Mouse (Mus musculus) embryonic facial prominence, embryonic 13.5 days (tissue): ENCODE results near the gene Aldh16a1. TPM values are rescaled to one million over a fixed set of nuclear protein-coding genes. Genes with fewer than 3 reads are reported as not detected.
"Not testable (repeated sequence)": the region's sequence is repeated elsewhere in the genome, so short reads cannot be mapped to it uniquely, and the experiment has no call there.

Experiments used
- ATAC-seq: fragments of 200-750 bp; cut with Nextera tagmentation; 2 replicates; pipeline ENCODE4 v1.8.0; 2017; ENCODE audit warnings: low read depth; ENCODE audit not compliant: insufficient number of reproducible peaks, insufficient read depth, low FRiP score, low TSS enrichment
- H3K27ac ChIP-seq: fragments of 300-500 bp; sonication (generic); 2 replicates; pipeline ENCODE4 v1.5.1; 2015; ENCODE audit warnings: moderate library complexity, mild to moderate bottlenecking, inconsistent platforms
- H3K27me3 ChIP-seq: fragments of 300-500 bp; sonication (generic); 2 replicates; pipeline ENCODE4 v1.6.1; 2015; ENCODE audit warnings: mild to moderate bottlenecking, inconsistent platforms
- H3K36me3 ChIP-seq: fragments of 300-500 bp; sonication (generic); 2 replicates; pipeline ENCODE4 v1.6.1; 2015; ENCODE audit warnings: mild to moderate bottlenecking, inconsistent platforms
- H3K4me1 ChIP-seq: fragments of 300-500 bp; sonication (generic); 2 replicates; pipeline ENCODE4 v1.6.1; 2015; ENCODE audit warnings: inconsistent platforms
- H3K4me2 ChIP-seq: fragments of 300-500 bp; sonication (generic); 2 replicates; pipeline ENCODE4 v1.6.1; 2015; ENCODE audit warnings: moderate library complexity, mild to moderate bottlenecking, inconsistent platforms
- H3K4me3 ChIP-seq: fragments of 300-500 bp; sonication (generic); 2 replicates; pipeline ENCODE4 v1.5.1; 2015; ENCODE audit warnings: mild to moderate bottlenecking, inconsistent platforms
- H3K9ac ChIP-seq: fragments of 300-500 bp; sonication (generic); 2 replicates; pipeline ENCODE4 v1.6.1; 2015; ENCODE audit warnings: mild to moderate bottlenecking, inconsistent platforms
- H3K9me3 ChIP-seq: fragments of 300-500 bp; sonication (generic); 2 replicates; pipeline ENCODE4 v1.6.1; 2016; ENCODE audit warnings: inconsistent platforms
- WGBS: fragments of 180-500 bp; shearing (Covaris S2); methylation state at CpG from one replicate; pipeline ENCODE4 v1.1.7; 2015; ENCODE audit warnings: mixed read lengths; 5-methylcytosine and 5-hydroxymethylcytosine counted together
- polyA plus RNA-seq: library from polyadenylated mRNA; unstranded; fragments of >200 nt; fragmentation: Nextera tagmentation; extraction: Ambion mirVana; gene quantifications from 2 replicates; pipeline ENCODE4 v1.2.1, GENCODE M21; 2015

The Aldh16a1 gene
- polyA plus RNA-seq, 1 experiment from 2014 or later, result 52.0 TPM

DNA sequence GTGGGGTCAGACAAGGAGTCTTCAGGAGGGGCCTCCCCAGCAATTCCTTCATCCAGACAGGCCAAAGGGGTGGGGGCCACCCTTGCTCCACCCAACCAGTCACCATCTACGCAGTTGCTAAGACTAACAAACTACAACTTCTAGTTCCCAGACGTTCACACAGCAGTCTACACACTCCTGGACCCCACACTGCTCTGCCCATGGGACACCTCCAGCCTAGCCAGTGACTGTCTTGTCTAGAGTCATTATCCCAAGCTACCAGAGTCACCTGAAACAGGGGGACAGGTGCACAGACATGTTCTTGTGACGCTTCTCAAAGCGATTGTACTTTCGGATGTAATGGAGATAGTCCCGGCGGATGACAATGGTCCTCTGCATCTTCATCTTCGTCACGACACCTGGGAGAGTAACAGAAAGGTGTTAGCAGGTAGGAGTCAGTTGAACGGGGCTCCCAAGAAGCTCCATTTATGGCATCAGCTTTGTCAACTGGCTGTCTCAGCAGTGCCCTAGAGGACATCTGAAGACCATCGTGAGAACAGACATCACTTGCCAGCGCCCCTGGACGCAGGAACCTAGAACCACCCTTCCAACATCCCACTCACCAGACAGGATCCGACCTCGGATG is 31.7 kb downstream of the Aldh16a1 start:
- H3K27ac ChIP-seq, result no peak overlapping the region
- H3K4me2 ChIP-seq, result peak overlapping the region; percentile 89
- peaks cover 53% of the 10 kb centered on the region for H3K4me1 ChIP-seq
- peak overlapping the region; percentile 96 for H3K4me3 ChIP-seq
- WGBS, result 82% methylated on average over 15 of the region's 15 CpGs
- no peak for ATAC-seq
- peak overlapping the region; percentile 99 for H3K9ac ChIP-seq
- no peaks in the 10 kb centered on the region for H3K9me3 ChIP-seq
- H3K36me3 ChIP-seq, result peaks cover 75% of the 10 kb centered on the region
- no peaks in the 10 kb centered on the region for H3K27me3 ChIP-seq

DNA sequence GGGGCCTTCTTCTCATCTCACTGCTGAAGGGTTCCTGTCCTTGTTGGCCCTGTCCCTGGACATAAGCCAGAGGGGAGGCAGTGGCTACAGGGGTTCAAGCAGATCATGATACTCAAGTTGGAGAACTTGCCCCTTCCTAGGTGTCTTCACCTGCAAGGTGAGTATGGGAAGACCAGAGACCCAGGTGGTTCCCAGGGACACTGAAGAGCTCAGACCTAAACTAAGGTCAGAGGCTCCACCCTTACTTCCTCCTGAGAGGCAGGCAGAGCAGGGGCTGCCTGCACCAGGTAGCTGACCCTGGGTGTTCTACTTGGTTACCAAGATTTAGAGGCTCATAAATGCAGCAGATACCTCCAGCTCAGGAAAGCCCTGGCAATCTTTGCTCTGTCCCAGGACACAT is 32.4 kb downstream of the Aldh16a1 start:
- Histone ChIP-seq H3K9ac (peak overlapping the region; percentile 99), H3K4me2 (peak overlapping the region; percentile 21), H3K36me3 (peaks cover 69% of the 10 kb centered on the region), H3K27me3 (no peaks in the 10 kb centered on the region), H3K9me3 (no peaks in the 10 kb centered on the region), H3K4me3 (peak overlapping the region; percentile 7; the same call in 1 of the 2 replicates), H3K4me1 (peaks cover 45% of the 10 kb centered on the region), H3K27ac (peak overlapping the region; percentile 3; the same call in 1 of the 2 replicates)
- no peak for ATAC-seq

DNA sequence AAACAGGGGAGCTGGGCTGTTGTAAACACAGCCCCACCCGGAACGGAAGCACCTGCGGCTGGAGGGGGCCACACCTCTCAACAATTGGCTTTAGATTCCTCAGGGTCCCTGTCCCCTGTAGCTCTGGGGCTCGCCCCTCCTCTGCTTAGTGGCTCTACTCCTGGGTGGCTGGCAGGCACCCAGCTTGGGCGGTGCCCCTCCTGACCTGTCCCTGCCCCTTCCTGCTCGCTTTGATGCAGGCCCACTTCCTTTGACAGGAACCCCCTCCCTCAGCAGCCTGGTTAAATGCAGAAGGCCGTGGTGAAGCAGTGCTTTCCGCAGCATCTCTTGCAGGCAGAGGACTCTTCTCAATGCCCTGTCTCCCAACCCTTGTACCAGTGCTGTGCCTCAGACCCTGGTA is 33.0 kb downstream of the Aldh16a1 start:
- Histone ChIP-seq H3K4me1 (peaks cover 40% of the 10 kb centered on the region), H3K4me3 (peak overlapping the region; percentile 6; the same call in 1 of the 2 replicates)
- 65% methylated on average over 8 of the region's 8 CpGs for whole genome bisulfite sequencing

DNA sequence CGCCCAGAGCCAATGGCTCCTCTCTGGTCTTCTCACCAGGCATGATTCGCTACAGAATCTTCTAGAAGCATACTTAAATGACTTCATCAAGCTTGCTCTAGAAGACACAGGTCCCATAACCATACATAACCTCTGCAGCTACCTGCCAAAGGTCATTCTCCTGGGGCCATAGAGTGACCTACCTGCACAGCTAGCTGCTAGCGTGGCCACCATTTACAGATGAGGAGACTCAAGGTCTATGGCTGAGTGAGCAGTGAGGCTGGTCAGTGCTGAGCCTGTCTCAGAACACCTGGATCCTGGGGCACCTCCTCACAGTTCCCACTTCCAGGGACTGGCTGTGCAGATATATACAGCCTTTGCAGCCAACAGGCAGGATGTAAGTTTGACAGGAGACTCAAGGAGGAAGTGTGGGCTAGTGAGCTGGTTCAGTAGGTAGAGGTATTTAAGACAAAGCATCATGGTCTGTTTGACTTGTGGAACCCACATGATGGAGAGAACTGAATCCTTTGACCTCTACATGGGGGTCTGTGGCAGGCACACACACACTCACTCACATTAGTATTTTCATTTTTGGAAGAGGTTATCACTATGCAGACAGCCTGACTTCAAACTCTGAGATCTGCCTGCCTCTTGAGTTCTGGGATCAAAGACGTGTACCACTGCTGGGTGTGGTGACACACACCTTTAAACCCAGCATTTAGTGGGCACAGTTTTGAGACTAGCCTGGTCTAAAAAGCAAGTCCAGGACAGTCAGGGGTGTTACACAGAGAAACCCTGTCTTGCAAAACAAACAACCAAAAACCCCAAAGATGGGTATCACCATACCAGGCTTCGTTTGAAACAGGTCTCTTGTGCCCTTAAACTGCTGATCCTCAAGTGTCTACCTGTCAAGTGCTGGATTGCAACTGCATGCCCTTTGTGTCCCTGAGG is 34.3 kb downstream of the Aldh16a1 start:
- peaks cover 26% of the 10 kb centered on the region for H3K4me1 ChIP-seq
- H3K27me3 ChIP-seq, result no peaks in the 10 kb centered on the region
- peak overlapping the region; percentile 22; the same call in 1 of the 2 replicates for H3K27ac ChIP-seq
- no peak for ATAC-seq
- H3K36me3 ChIP-seq, result peaks cover 50% of the 10 kb centered on the region
- H3K4me2 ChIP-seq, result no peak overlapping the region
- no peak overlapping the region for H3K9ac ChIP-seq
- no peaks in the 10 kb centered on the region for H3K9me3 ChIP-seq
- H3K4me3 ChIP-seq, result no peak overlapping the region
- 82% methylated on average over 5 of the region's 5 CpGs for WGBS

More for the DNA sequence above, 33.0 kb downstream of the Aldh16a1 start:
- Histone ChIP-seq H3K27ac (0 out of 2 replicates have a peak overlapping the region, but pooled peaks have one; percentile 11), H3K9me3 (no peaks in the 10 kb centered on the region), H3K4me2 (peak overlapping the region; percentile 21), H3K27me3 (no peaks in the 10 kb centered on the region), H3K36me3 (peaks cover 63% of the 10 kb centered on the region), H3K9ac (peak overlapping the region; percentile 99)
- ATAC-seq, result no peak

DNA sequence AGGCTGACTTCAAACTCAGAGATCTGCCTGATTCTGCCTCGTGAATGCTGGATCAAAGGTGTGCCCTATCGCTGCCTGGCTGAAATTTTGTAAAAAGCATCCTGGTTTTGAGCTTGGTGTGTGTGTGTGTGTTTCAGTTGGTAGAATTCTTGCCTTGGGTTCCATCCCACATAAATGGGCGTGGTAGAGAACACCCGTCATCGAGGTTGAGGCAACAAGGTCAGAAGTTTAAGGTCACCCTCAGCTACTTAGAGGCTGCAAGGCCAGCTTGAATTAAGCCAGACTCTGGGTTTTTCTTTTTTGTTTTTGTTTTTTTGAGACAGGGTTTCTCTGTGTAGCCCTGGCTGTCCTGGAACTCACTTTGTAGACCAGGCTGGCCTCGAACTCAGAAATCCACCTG is 36.0 kb downstream of the Aldh16a1 start:
- H3K27me3 ChIP-seq, result no peaks in the 10 kb centered on the region
- H3K4me2 ChIP-seq, result no peak overlapping the region
- no peak for ATAC-seq
- peaks cover 22% of the 10 kb centered on the region for H3K4me1 ChIP-seq
- H3K27ac ChIP-seq, result no peak overlapping the region; the same call in 1 of the 2 replicates
- WGBS, result 89% methylated on average over 6 of the region's 6 CpGs
- no peaks in the 10 kb centered on the region for H3K9me3 ChIP-seq
- H3K9ac ChIP-seq, result no peak overlapping the region
- no peak overlapping the region for H3K4me3 ChIP-seq
- H3K36me3 ChIP-seq, result peaks cover 48% of the 10 kb centered on the region

DNA sequence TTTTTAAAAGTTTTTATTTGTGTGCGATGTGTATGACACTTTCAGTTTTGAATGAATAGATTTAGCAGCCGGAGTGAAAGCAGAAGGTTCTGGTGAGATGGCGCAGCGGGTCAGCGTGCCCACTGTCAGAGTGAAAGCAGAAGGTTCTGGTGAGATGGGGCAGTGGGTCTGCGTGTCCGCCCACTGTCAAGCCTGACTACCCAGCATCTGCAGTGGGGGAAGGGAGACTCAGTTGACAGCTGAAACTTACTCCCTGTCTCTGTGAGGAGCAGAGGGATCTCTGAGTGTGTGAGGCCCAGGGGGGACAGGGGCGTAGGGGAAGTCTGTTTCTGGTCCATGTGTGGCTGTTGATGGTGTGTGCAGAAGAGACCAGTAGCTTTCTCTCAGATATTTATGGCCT is 36.8 kb downstream of the Aldh16a1 start:
- no peak for ATAC-seq
- Histone ChIP-seq H3K9me3 (no peaks in the 10 kb centered on the region), H3K4me1 (peaks cover 14% of the 10 kb centered on the region), H3K27ac (peak overlapping the region; percentile 44), H3K4me3 (no peak overlapping the region), H3K9ac (peak overlapping the region; percentile 36; the same call in 1 of the 2 replicates), H3K27me3 (no peaks in the 10 kb centered on the region), H3K4me2 (no peak overlapping the region), H3K36me3 (peaks cover 41% of the 10 kb centered on the region)
- WGBS, result 79% methylated on average over 8 of the region's 8 CpGs

DNA sequence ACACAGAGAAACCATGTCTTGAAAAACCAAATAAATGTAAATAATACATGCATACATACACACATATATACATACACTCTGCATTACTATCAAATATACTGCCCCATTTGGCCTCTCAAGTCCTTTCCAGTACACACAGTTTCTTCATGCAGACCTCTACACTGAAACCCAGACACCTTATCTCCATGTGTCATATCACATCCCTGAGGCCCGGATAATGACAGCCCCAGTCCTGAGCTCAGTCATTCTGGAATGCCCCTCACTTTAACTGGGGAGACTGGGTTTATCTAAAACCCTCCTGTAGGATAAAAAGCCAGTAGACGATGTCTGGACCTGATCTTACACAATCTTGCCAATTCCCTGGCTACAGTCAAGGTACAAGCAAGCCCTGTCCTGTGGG is 40.9 kb downstream of the Aldh16a1 start:
- Histone ChIP-seq H3K9me3 (no peaks in the 10 kb centered on the region), H3K4me2 (no peak overlapping the region), H3K4me1 (no peaks in the 10 kb centered on the region), H3K4me3 (no peak overlapping the region), H3K27ac (no peak overlapping the region), H3K36me3 (0 out of 2 replicates have a peak, but pooled peaks cover 3% of the 10 kb centered on the region), H3K9ac (no peak overlapping the region), H3K27me3 (no peaks in the 10 kb centered on the region)
- no peak for ATAC-seq
- WGBS, result 73% methylated on average over 2 of the region's 2 CpGs

DNA sequence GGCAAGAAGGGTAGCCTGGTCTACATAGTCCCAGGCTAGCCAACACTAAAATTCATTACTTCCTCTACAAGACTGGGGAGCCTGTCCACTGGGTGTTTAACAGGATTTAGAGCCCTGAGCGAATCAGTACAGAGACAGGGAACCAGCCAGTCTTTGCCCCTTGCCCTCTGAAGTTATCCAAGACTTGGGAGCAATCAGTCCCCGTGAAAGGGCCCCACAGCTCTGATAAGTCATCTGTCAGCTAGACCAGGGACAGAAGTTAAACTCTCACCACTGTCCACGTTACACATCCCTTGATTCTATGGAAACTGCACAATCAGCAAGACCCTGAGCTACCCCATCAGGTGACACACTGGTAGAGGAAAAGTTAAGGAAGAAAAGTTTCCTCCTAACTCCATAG is 41.9 kb downstream of the Aldh16a1 start:
- ATAC-seq, result no peak
- Histone ChIP-seq H3K9ac (no peak overlapping the region), H3K4me1 (no peaks in the 10 kb centered on the region), H3K4me2 (no peak overlapping the region), H3K4me3 (no peak overlapping the region), H3K27me3 (no peaks in the 10 kb centered on the region), H3K9me3 (no peaks in the 10 kb centered on the region), H3K27ac (no peak overlapping the region), H3K36me3 (no peaks in the 10 kb centered on the region)
- WGBS, result 73% methylated on average over 3 of the region's 3 CpGs

DNA sequence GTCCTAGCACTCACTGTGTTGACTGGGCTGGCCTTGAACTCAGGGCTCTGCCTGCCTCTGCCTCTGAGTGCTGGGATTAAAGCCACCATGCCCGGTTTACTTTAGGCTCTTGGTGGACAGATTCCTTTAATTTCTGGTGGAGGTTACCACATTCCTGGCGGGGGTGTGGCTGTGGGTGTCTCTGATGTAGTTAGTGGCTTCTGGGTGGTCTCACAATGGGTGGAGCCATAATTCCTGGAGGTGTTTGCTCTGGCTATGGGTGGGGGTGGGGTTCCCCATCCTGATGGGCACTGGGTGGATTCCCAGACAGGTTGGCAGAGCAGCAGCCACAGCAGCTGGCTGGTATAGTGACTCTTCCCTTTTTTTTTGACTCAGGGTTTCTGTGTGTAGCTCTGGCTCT is 42.4 kb downstream of the Aldh16a1 start:
- no peak overlapping the region for H3K4me3 ChIP-seq
- no peaks in the 10 kb centered on the region for H3K9me3 ChIP-seq
- H3K4me2 ChIP-seq, result no peak overlapping the region
- no peaks in the 10 kb centered on the region for H3K4me1 ChIP-seq
- H3K36me3 ChIP-seq, result no peaks in the 10 kb centered on the region
- no peak overlapping the region for H3K9ac ChIP-seq
- 67% methylated on average over 2 of the region's 2 CpGs for WGBS
- H3K27ac ChIP-seq, result no peak overlapping the region
- H3K27me3 ChIP-seq, result no peaks in the 10 kb centered on the region
- ATAC-seq, result no peak

DNA sequence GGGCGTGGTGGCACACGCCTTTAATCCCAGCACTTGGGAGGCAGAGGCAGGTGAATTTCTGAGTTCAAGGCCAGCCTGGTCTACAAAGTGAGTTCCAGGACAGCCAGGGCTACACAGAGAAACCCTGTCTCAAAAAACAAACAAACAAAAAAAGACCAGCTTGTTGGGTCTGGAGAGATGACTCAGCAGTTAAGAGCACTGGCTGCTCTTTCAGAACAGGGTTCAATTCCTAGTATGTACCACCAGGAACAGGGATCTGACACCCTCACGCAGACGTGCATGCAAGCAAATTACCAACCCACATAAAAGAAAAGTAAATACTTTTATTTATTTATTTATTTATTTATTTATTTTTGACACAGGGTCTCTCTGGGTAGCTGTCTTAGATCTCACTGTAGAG is 44.3 kb downstream of the Aldh16a1 start:
- not testable (repeated sequence) for ATAC-seq

DNA sequence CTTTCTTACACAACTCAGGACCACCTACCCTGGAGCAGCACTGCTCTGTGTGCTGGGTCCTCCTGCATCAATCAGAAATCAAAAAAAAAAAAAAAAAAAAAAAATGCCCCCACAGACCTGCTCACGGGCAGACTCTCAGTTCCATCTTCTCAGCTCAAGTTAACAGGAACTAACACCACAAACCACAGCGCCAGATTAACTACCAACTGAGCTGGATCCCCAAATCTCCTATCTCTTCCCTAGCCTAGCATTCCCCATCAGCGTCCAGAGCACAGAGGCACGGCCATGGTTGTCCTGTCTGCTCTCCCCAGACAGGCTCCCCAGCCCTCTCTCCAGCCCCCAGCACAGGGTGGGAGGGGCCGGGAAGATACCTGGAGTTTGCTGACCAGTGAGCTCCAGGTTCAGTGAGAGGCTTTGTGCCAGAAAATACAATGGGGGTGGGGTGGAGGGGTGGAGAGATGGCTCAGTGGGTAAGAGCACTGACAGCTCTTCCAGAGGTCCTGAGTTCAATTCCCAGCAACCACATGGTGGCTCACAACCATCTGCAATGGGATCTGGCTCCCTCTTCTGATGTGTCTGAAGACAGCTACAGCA is 47.2 kb downstream of the Aldh16a1 start:
- Histone ChIP-seq H3K4me2 (no peak overlapping the region), H3K27ac (no peak overlapping the region), H3K9ac (no peak overlapping the region), H3K27me3 (no peaks in the 10 kb centered on the region), H3K36me3 (no peaks in the 10 kb centered on the region), H3K9me3 (no peaks in the 10 kb centered on the region), H3K4me3 (no peak overlapping the region), H3K4me1 (peaks cover 30% of the 10 kb centered on the region)
- WGBS, result 58% methylated on average over 5 of the region's 5 CpGs
- ATAC-seq, result no peak

More for the DNA sequence above, 44.3 kb downstream of the Aldh16a1 start:
- not testable (repeated sequence) for H3K27me3 ChIP-seq, H3K36me3 ChIP-seq, H3K9me3 ChIP-seq, H3K27ac ChIP-seq, H3K4me2 ChIP-seq, H3K4me1 ChIP-seq, H3K9ac ChIP-seq, H3K4me3 ChIP-seq
- WGBS, result 92% methylated on average over 4 of the region's 4 CpGs
